11 mouse cellular contexts compared by ENCODE assay signal in the genomic region with DNA sequence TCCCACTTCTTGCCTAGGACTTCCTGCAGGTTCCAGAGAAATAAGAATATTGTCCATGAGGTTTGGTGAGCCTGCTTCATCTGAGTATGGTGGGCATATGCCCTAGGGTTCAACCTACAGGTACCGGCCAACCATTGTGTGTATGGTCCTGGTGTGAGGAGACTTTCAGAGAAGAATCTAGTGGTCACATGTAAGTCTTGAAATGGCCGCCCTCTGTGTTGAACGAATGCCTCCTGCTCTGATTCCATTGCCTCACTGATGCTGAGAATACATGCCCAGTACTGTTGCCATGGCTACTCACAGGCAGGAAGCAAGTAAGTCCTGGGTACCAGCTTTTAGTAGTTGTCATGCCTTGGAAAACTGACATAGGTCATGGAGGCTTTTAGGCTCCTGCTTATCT. TPM values are rescaled to one million over a fixed set of nuclear protein-coding genes. Genes with fewer than 3 reads are reported as not detected.
DNase-seq lines count a peak whose midpoint lies in the region; ATAC-seq and TF ChIP-seq lines count a peak whose summit lies in the region.
"Had no signal": no experiment of that assay in that cellular context is flagged by ENCODE, and none has a peak within 500 bp of the region (broad histone marks: within the 10 kb centered on the region; RNA-seq: fewer than 3 reads in every experiment).

No protein-coding gene starts in this region.

- 0 out of 2 replicates have a peak, but pooled peaks have one; percentile 2 for ATAC-seq in embryonic facial prominence, embryonic 11.5 days (replicated peaks; ENCODE audit: insufficient number of reproducible peaks, low FRiP score, low TSS enrichment, low read depth)
- 0 out of 2 replicates have a peak, but pooled peaks have one; percentile 14 for ATAC-seq in lung, postnatal 0 days
- peak; percentile 48; the same call in 1 of the 2 replicates for ATAC-seq in hindbrain, embryonic 16.5 days
- peak; percentile 30; the same call in 1 of the 2 replicates for ATAC-seq in neural tube, embryonic 15.5 days (ENCODE audit: low FRiP score)
- ATAC-seq: liver, postnatal 0 days had no signal

- no peak for DNase-seq in embryonic facial prominence, embryonic 11.5 days (ENCODE audit: low spot score)
- no peak for DNase-seq in embryonic facial prominence, embryonic 10.5 days (ENCODE audit: low spot score)
- no peak for DNase-seq in lung, postnatal 0 days (ENCODE audit: low spot score)
- DNase-seq in lung, postnatal 25 days (ENCODE audit: low spot score): no peak
- no peak for DNase-seq in T-cell, adult 2 months (ENCODE audit: low spot score)
- no peak for DNase-seq in embryo, embryonic 10.5 days (ENCODE audit: low spot score)
- DNase-seq: heart, adult 2 months; liver, postnatal 0 days had no signal

- no peak overlapping the region for H3K27ac ChIP-seq in embryonic facial prominence, embryonic 11.5 days (replicated peaks; ENCODE audit: low read depth, low read length)
- H3K27ac ChIP-seq in embryonic facial prominence, embryonic 10.5 days (replicated peaks): no peak overlapping the region
- no peak overlapping the region for H3K27ac ChIP-seq in lung, postnatal 0 days (ENCODE audit: low read length)
- H3K27ac ChIP-seq in hindbrain, embryonic 16.5 days (ENCODE audit: low read depth, low read length): no peak overlapping the region
- H3K27ac ChIP-seq in neural tube, embryonic 15.5 days (replicated peaks): no peak overlapping the region
- H3K27ac ChIP-seq: heart, adult 2 months; limb, embryonic 13.5 days had no signal

- no peak overlapping the region for H3K9ac ChIP-seq in embryonic facial prominence, embryonic 11.5 days (replicated peaks; ENCODE audit: low read length)
- H3K9ac ChIP-seq in lung, postnatal 0 days (replicated peaks; ENCODE audit: low read depth): no peak overlapping the region
- no peak overlapping the region for H3K9ac ChIP-seq in hindbrain, embryonic 16.5 days (ENCODE audit: low read depth, low read length)
- H3K9ac ChIP-seq in neural tube, embryonic 15.5 days (replicated peaks): no peak overlapping the region
- H3K9ac ChIP-seq: limb, embryonic 13.5 days; liver, postnatal 0 days had no signal

- no peaks in the 10 kb centered on the region for H3K4me1 ChIP-seq in embryonic facial prominence, embryonic 11.5 days (ENCODE audit: control insufficient read depth, insufficient read depth, low read length)
- peaks cover 19% of the 10 kb centered on the region; the same call in 1 of the 2 replicates for H3K4me1 ChIP-seq in embryonic facial prominence, embryonic 10.5 days
- H3K4me1 ChIP-seq in lung, postnatal 0 days (ENCODE audit: insufficient read depth, low read depth, low read length): no peaks in the 10 kb centered on the region
- H3K4me1 ChIP-seq in hindbrain, embryonic 16.5 days (ENCODE audit: control insufficient read depth, insufficient read depth, low read depth, low read length): no peaks in the 10 kb centered on the region; the same call in 1 of the 2 replicates
- H3K4me1 ChIP-seq in neural tube, embryonic 15.5 days: peaks cover 15% of the 10 kb centered on the region

- no peak for TF ChIP-seq CTCF in lung, postnatal 0 days (IDR thresholded peaks at IDR 0.05)

- H3K27me3 ChIP-seq in embryonic facial prominence, embryonic 11.5 days (ENCODE audit: control insufficient read depth, insufficient read depth, low read length): no peaks in the 10 kb centered on the region
- no peaks in the 10 kb centered on the region for H3K27me3 ChIP-seq in embryonic facial prominence, embryonic 10.5 days (replicated peaks; ENCODE audit: low read depth, poor library complexity, severe bottlenecking)
- H3K27me3 ChIP-seq in lung, postnatal 0 days (replicated peaks; ENCODE audit: insufficient read depth, low read length): no peaks in the 10 kb centered on the region
- no peaks in the 10 kb centered on the region for H3K27me3 ChIP-seq in hindbrain, embryonic 16.5 days (replicated peaks; ENCODE audit: control insufficient read depth, insufficient read depth, low read length)
- no peaks in the 10 kb centered on the region for H3K27me3 ChIP-seq in neural tube, embryonic 15.5 days (replicated peaks)
- H3K27me3 ChIP-seq: limb, embryonic 13.5 days had no signal

- H3K4me3 ChIP-seq in embryonic facial prominence, embryonic 11.5 days (ENCODE audit: low read depth, low read length): no peak overlapping the region
- no peak overlapping the region for H3K4me3 ChIP-seq in embryonic facial prominence, embryonic 10.5 days
- H3K4me3 ChIP-seq in lung, postnatal 0 days (ENCODE audit: low read depth, low read length): no peak overlapping the region
- H3K4me3 ChIP-seq in hindbrain, embryonic 16.5 days (ENCODE audit: low read length): no peak overlapping the region
- no peak overlapping the region for H3K4me3 ChIP-seq in neural tube, embryonic 15.5 days (replicated peaks)
- H3K4me3 ChIP-seq: heart, adult 2 months; limb, embryonic 13.5 days had no signal

- 79% methylated on average over 3 of the region's 3 CpGs for WGBS in embryonic facial prominence, embryonic 11.5 days
- WGBS in embryonic facial prominence, embryonic 10.5 days: 73% methylated on average over 3 of the region's 3 CpGs
- 76% methylated on average over 3 of the region's 3 CpGs for WGBS in lung, postnatal 0 days
- 83% methylated on average over 3 of the region's 3 CpGs for WGBS in hindbrain, embryonic 16.5 days
- WGBS in neural tube, embryonic 15.5 days: 72% methylated on average over 3 of the region's 3 CpGs

- no peak for TF ChIP-seq EP300 in lung, postnatal 0 days (IDR thresholded peaks at IDR 0.05)

- H3K4me2 ChIP-seq in embryonic facial prominence, embryonic 11.5 days (ENCODE audit: low read depth, low read length): no peak overlapping the region
- no peak overlapping the region for H3K4me2 ChIP-seq in lung, postnatal 0 days (replicated peaks; ENCODE audit: low read depth, low read length)
- H3K4me2 ChIP-seq in hindbrain, embryonic 16.5 days (ENCODE audit: low read length): no peak overlapping the region
- H3K4me2 ChIP-seq in neural tube, embryonic 15.5 days: no peak overlapping the region
- H3K4me2 ChIP-seq: limb, embryonic 13.5 days had no signal

- H3K9me3 ChIP-seq in embryonic facial prominence, embryonic 11.5 days (replicated peaks; ENCODE audit: control insufficient read depth, low read length): no peaks in the 10 kb centered on the region
- no peaks in the 10 kb centered on the region for H3K9me3 ChIP-seq in embryonic facial prominence, embryonic 10.5 days
- no peaks in the 10 kb centered on the region for H3K9me3 ChIP-seq in lung, postnatal 0 days (ENCODE audit: low read length)
- no peaks in the 10 kb centered on the region for H3K9me3 ChIP-seq in hindbrain, embryonic 16.5 days (ENCODE audit: control insufficient read depth, low read length)
- no peaks in the 10 kb centered on the region for H3K9me3 ChIP-seq in neural tube, embryonic 15.5 days (replicated peaks)
- H3K9me3 ChIP-seq: limb, embryonic 13.5 days had no signal

- H3K36me3 ChIP-seq in embryonic facial prominence, embryonic 11.5 days (replicated peaks; ENCODE audit: control insufficient read depth, insufficient read depth, low read depth, low read length): peaks cover 9% of the 10 kb centered on the region
- peaks cover 34% of the 10 kb centered on the region for H3K36me3 ChIP-seq in embryonic facial prominence, embryonic 10.5 days (replicated peaks)
- H3K36me3 ChIP-seq in lung, postnatal 0 days (ENCODE audit: insufficient read depth, low read length): peaks cover 10% of the 10 kb centered on the region
- H3K36me3 ChIP-seq in hindbrain, embryonic 16.5 days (ENCODE audit: control insufficient read depth, insufficient read depth, low read length): peaks cover 19% of the 10 kb centered on the region
- H3K36me3 ChIP-seq in neural tube, embryonic 15.5 days: peaks cover 31% of the 10 kb centered on the region

RNA-seq across cellular contexts. Expression of a gene that starts 10.2 kb away (rescaled TPM):
- 0.80 and 3.2 TPM in 2 replicates for polyA plus RNA-seq in embryonic facial prominence, embryonic 11.5 days (2014; fragmentation: Nextera tagmentation; extraction: Ambion mirVana)
- polyA plus RNA-seq in embryonic facial prominence, embryonic 10.5 days (2016; fragmentation: Nextera tagmentation; extraction: Ambion mirVana): 3.6 and 3.8 TPM in 2 replicates
- polyA plus RNA-seq in lung, postnatal 0 days (2015; fragmentation: Nextera tagmentation; extraction: Ambion mirVana): 0.14 TPM in 2 replicates
- 11.9 and 14.9 TPM in 2 replicates for polyA plus RNA-seq in hindbrain, embryonic 16.5 days (2015; fragmentation: Nextera tagmentation; extraction: Ambion mirVana)
- 20.4 and 23.4 TPM in 2 replicates for polyA plus RNA-seq in neural tube, embryonic 15.5 days (2015; fragmentation: Nextera tagmentation; extraction: Ambion mirVana)
- polyA plus RNA-seq: liver, postnatal 0 days had no signal
